Mouse (Mus musculus): ENCODE data around the gene Dlg2.
"Not testable (repeated sequence)": the region's sequence is repeated elsewhere in the genome, so short reads cannot be mapped to it uniquely, and the experiment has no call there.

Gene Dlg2

GRCm38 (mm10) chr7:90843345-90844293 lies 367.1 kb downstream of the Dlg2 start:
- no peak for DNase-seq

GRCm38 (mm10) chr7:90876796-90877195 lies 400.3 kb downstream of the Dlg2 start:
- DNase-seq, result not testable (repeated sequence)

- DNase-seq, result no peak
Observed at GRCm38 (mm10) chr7:90882740-90883139, 406.3 kb downstream of the Dlg2 start.

- no peak for DNase-seq
Observed at GRCm38 (mm10) chr7:90886396-90887006, 410.0 kb downstream of the Dlg2 start.

GRCm38 (mm10) chr7:90887007-90887720 lies 410.7 kb downstream of the Dlg2 start:
- DNase-seq, result peak; percentile 62

GRCm38 (mm10) chr7:90927441-90927840 lies 451.0 kb downstream of the Dlg2 start:
- peak; percentile 41 for DNase-seq

- DNase-seq, result peak; percentile 14
Observed at GRCm38 (mm10) chr7:90940726-90941125, 464.3 kb downstream of the Dlg2 start.

GRCm38 (mm10) chr7:90947073-90947472 lies 470.6 kb downstream of the Dlg2 start:
- no peak for DNase-seq

GRCm38 (mm10) chr7:90949212-90949611 lies 472.7 kb downstream of the Dlg2 start:
- no peak for DNase-seq

- no peak for DNase-seq
Observed at GRCm38 (mm10) chr7:90977241-90977640, 500.8 kb downstream of the Dlg2 start.

GRCm38 (mm10) chr7:90982069-90982468 lies 505.6 kb downstream of the Dlg2 start:
- no peak for DNase-seq

- no peak for DNase-seq
Observed at GRCm38 (mm10) chr7:91010655-91011054, 534.2 kb downstream of the Dlg2 start.

GRCm38 (mm10) chr7:91044998-91045741 lies 568.7 kb downstream of the Dlg2 start:
- DNase-seq, result no peak

GRCm38 (mm10) chr7:91045742-91046098 lies 569.2 kb downstream of the Dlg2 start:
- no peak for DNase-seq

- DNase-seq, result peak; percentile 14
Observed at GRCm38 (mm10) chr7:91063297-91064040, 587.0 kb downstream of the Dlg2 start.

- DNase-seq, result no peak
Observed at GRCm38 (mm10) chr7:91071751-91072707, 595.6 kb downstream of the Dlg2 start.

GRCm38 (mm10) chr7:91086071-91086470 lies 609.6 kb downstream of the Dlg2 start:
- no peak for DNase-seq

GRCm38 (mm10) chr7:91089211-91089930 lies 612.9 kb downstream of the Dlg2 start:
- peak; percentile 42 for DNase-seq

GRCm38 (mm10) chr7:91090317-91090829 lies 613.9 kb downstream of the Dlg2 start:
- peak; percentile 36 for DNase-seq

Data from right cerebral cortex, postnatal 25 days (tissue).